Mouse (Mus musculus): ENCODE data around the gene Cul9.

DNA sequence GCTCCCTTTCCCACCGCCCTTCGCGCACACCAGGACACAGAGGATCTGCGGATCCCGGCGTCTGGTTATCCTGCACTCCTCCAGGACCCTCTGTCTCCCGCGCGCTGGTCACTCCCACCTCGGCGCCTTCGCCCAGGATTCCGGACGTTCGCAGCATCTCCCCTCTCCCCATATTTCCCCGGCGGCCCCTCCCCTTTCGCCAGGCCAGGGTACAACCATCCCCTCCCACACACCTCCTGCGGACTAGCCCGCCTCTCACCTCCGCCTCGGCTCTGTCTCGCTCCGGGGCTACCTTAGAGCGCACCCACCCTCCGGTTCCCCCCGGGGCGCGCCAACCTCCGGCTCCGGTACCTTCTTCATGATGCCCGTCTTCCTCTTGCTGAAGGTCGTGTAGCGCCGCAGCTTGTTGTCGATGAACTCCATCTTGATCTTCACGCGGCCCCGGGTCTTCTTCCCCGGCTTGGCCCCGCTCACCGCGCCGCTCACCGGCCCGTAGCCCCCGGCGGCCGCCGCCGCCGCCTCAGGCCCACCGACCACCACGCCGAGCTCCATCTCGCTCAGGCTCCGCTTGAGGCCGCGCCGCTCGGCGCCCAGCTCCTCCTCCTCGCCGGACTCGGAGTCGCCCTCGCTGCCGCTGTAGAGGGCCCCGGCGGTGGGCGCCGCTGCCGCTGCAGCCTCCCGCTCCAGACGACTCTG, 8.9 kb upstream of the Cul9 start:
- no peak for TF ChIP-seq CTCF (IDR thresholded peaks at IDR 0.05; ENCODE audit: low read depth)
- no peak for TF ChIP-seq EP300 (IDR thresholded peaks at IDR 0.05; ENCODE audit: low read depth)
